Mouse (Mus musculus): Measurements from ENCODE around the gene Polr3h.
A peak's percentile ranks its signal among the peaks of the same experiment; 100 is the strongest.

The Polr3h gene

GRCm38 (mm10) chr15:81860471-81861135 is 65.4 kb downstream of the Polr3h start:
- DNase-seq: no peak

- DNase-seq: peak; percentile 86
Observed at GRCm38 (mm10) chr15:81859330-81860255, 66.4 kb downstream of the Polr3h start.

- DNase-seq: peak; percentile 82
Observed at GRCm38 (mm10) chr15:81858517-81859329, 67.3 kb downstream of the Polr3h start, which contains the start of gene Tob2. Tob2 (minus strand) TSS chr15:81858796.

- DNase-seq: peak; percentile 95
Observed at GRCm38 (mm10) chr15:81858138-81858516, 67.9 kb downstream of the Polr3h start.

- peak; percentile 69 for DNase-seq
Observed at GRCm38 (mm10) chr15:81857724-81858116, 68.3 kb downstream of the Polr3h start.

- peak; percentile 40 for DNase-seq
Observed at GRCm38 (mm10) chr15:81856938-81857723, 68.9 kb downstream of the Polr3h start.

GRCm38 (mm10) chr15:81856030-81856790 is 69.8 kb downstream of the Polr3h start:
- DNase-seq: peak; percentile 85

- DNase-seq: no peak
Observed at GRCm38 (mm10) chr15:81853081-81853480, 73.0 kb downstream of the Polr3h start.

- DNase-seq: no peak
Observed at GRCm38 (mm10) chr15:81852411-81853000, 73.5 kb downstream of the Polr3h start.

GRCm38 (mm10) chr15:81851375-81851774 is 74.7 kb downstream of the Polr3h start:
- DNase-seq: peak; percentile 23

GRCm38 (mm10) chr15:81850718-81851117 is 75.3 kb downstream of the Polr3h start:
- DNase-seq: peak; percentile 58

GRCm38 (mm10) chr15:81849104-81849503 is 76.9 kb downstream of the Polr3h start:
- no peak for DNase-seq

GRCm38 (mm10) chr15:81848301-81848700 is 77.7 kb downstream of the Polr3h start:
- DNase-seq: peak; percentile 77

- DNase-seq: no peak
Observed at GRCm38 (mm10) chr15:81847861-81848260, 78.2 kb downstream of the Polr3h start.

- no peak for DNase-seq
Observed at GRCm38 (mm10) chr15:81847161-81847560, 78.9 kb downstream of the Polr3h start.

GRCm38 (mm10) chr15:81846755-81847154 is 79.3 kb downstream of the Polr3h start:
- DNase-seq: no peak

GRCm38 (mm10) chr15:81845724-81846123 is 80.3 kb downstream of the Polr3h start:
- no peak for DNase-seq

- no peak for DNase-seq
Observed at GRCm38 (mm10) chr15:81845033-81845625, 80.9 kb downstream of the Polr3h start.

GRCm38 (mm10) chr15:81842275-81842674 is 83.8 kb downstream of the Polr3h start:
- no peak for DNase-seq

GRCm38 (mm10) chr15:81840306-81840705 is 85.7 kb downstream of the Polr3h start:
- DNase-seq: no peak

- DNase-seq: no peak
Observed at GRCm38 (mm10) chr15:81839634-81840033, 86.4 kb downstream of the Polr3h start.

Measured in thymus, postnatal 14 days (tissue).